Mouse (Mus musculus) E14TG2a.4 (cell line): ENCODE results near the gene Bcas3.

Experiments used
- CTCF ChIP-seq: conservative IDR thresholded peaks from 2 replicates; pipeline ENCODE4 v1.5.1; 2014; ENCODE audit warnings: low read length
- NANOG ChIP-seq: IDR thresholded peaks from 2 replicates; pipeline ENCODE4 v1.6.1; 2014; ENCODE audit warnings: borderline replicate concordance, low read length, mixed read lengths
- POU5F1 ChIP-seq: IDR thresholded peaks from 2 replicates; pipeline ENCODE4 v1.6.1; 2014; ENCODE audit warnings: low read length, borderline replicate concordance

DNA sequence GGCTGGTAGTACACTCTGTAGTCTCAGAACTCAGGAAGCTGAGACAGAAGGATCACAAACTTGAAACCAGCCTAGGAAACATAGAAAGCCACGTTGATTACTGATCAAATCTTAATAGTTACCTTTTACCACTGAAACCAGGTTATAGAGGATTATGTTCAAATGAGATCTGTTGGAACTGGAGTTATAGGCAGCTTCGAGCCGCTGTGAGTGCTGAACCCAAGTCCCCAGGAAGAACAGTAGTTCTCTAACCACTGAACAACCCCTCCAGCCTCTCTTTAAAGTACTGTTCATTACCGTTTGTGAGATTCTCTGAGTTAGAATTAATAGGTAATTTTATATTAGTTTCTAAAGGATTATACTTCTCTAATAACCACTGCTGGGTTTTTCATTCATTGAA lies 188.0 kb downstream of the Bcas3 start:
- TF ChIP-seq CTCF: no peak
- TF ChIP-seq POU5F1: no peak
- no peak for TF ChIP-seq NANOG
